Mouse (Mus musculus) liver, embryonic 14.5 days (tissue): ENCODE results near the gene BC107364. TPM values are rescaled to one million over a fixed set of nuclear protein-coding genes. Genes with fewer than 3 reads are reported as not detected.
"Not testable (repeated sequence)": the region's sequence is repeated elsewhere in the genome, so short reads cannot be mapped to it uniquely, and the experiment has no call there.

ENCODE experiments used
- ATAC-seq: fragments of 200-750 bp; cut with Nextera tagmentation; 2 replicates; pipeline ENCODE4 v1.8.0; 2017; ENCODE audit warnings: moderate number of reproducible peaks, mild to moderate bottlenecking, moderate library complexity; ENCODE audit not compliant: insufficient read depth
- DNase-seq, 3 experiments: peaks; one replicate each; pipeline ENCODE4 v3.0.0-alpha.2; 2012 to 2013; ENCODE audit warnings: low read depth in 3 of 3, low spot score in 3 of 3
- H3K27ac ChIP-seq: fragments of 300-500 bp; sonication (generic); 2 replicates; pipeline ENCODE4 v1.5.1; 2014; ENCODE audit warnings: moderate library complexity, mild to moderate bottlenecking, control low read depth, inconsistent platforms
- H3K27me3 ChIP-seq: fragments of 300-500 bp; sonication (generic); 2 replicates; pipeline ENCODE4 v1.6.1; 2014; ENCODE audit warnings: mild to moderate bottlenecking, low read length, moderate library complexity; ENCODE audit not compliant: control insufficient read depth, insufficient read depth
- H3K36me3 ChIP-seq: fragments of 300-500 bp; sonication (generic); replicated peaks from 2 replicates; pipeline ENCODE4 v1.6.1; 2014; ENCODE audit warnings: low read depth; ENCODE audit not compliant: control insufficient read depth, insufficient read depth
- H3K4me1 ChIP-seq, 2 experiments: fragments of 200-500 bp in 1 of 2; fragments of 300-500 bp in 1 of 2; sonication (generic) in 1 of 2; replicated peaks; 2 replicates each; pipeline ENCODE4 v1.6.1; 2012 to 2014; ENCODE audit warnings: antibody characterized with exemption in 1 of 2, inconsistent platforms in 1 of 2, low read length in 1 of 2; ENCODE audit not compliant: control insufficient read depth in 2 of 2, insufficient read depth in 2 of 2
- H3K4me2 ChIP-seq: fragments of 300-500 bp; sonication (generic); 2 replicates; pipeline ENCODE4 v1.6.1; 2014; ENCODE audit warnings: low read depth, mild to moderate bottlenecking, control low read depth, moderate library complexity
- H3K4me3 ChIP-seq, 2 experiments: fragments of 200-500 bp in 1 of 2; fragments of 300-500 bp in 1 of 2; sonication (generic) in 1 of 2; 2 replicates each; pipeline ENCODE4 v1.5.1; 2012 to 2014; ENCODE audit warnings: low read depth in 2 of 2, low read length in 2 of 2, mild to moderate bottlenecking in 2 of 2, control low read depth in 1 of 2, inconsistent platforms in 1 of 2, moderate library complexity in 1 of 2; ENCODE audit not compliant: insufficient read depth in 1 of 2
- H3K9ac ChIP-seq: fragments of 300-500 bp; sonication (generic); replicated peaks from 2 replicates; pipeline ENCODE4 v1.6.1; 2014; ENCODE audit warnings: mild to moderate bottlenecking, control low read depth, moderate library complexity
- H3K9me3 ChIP-seq: fragments of 300-500 bp; sonication (generic); 2 replicates; pipeline ENCODE4 v1.6.1; 2016; ENCODE audit warnings: low read length, mixed read lengths; ENCODE audit not compliant: control insufficient read depth
- CTCF ChIP-seq: IDR thresholded peaks from 2 replicates; pipeline ENCODE4 v1.5.1; 2016; ENCODE audit warnings: antibody characterized with exemption, low read depth, control low read depth
- EP300 ChIP-seq: IDR thresholded peaks from 2 replicates; pipeline ENCODE4 v1.6.1; 2016; ENCODE audit warnings: antibody characterized with exemption, low read depth
- WGBS: fragments of 180-500 bp; shearing (Covaris S2); extraction: QIAGEN DNeasy Blood & Tissue Kit; methylation state at CpG from one replicate; pipeline ENCODE4 v1.1.7; 2014; ENCODE audit not compliant: insufficient replicate concordance; 5-methylcytosine and 5-hydroxymethylcytosine counted together
- polyA plus RNA-seq, 2 experiments: library from polyadenylated mRNA; depleted of rRNA in 1 of 2; stranded (reverse) in 1 of 2; unstranded in 1 of 2; fragments of >200 nt; fragmentation: Nextera tagmentation in 1 of 2; extraction: Ambion mirVana in 1 of 2; gene quantifications; 2 replicates each; pipeline versions ENCODE4 v1.2.1 to v1.2.3; 2012 to 2014

BC107364 gene
- polyA plus RNA-seq, 2 experiments, result not detected

DNA sequence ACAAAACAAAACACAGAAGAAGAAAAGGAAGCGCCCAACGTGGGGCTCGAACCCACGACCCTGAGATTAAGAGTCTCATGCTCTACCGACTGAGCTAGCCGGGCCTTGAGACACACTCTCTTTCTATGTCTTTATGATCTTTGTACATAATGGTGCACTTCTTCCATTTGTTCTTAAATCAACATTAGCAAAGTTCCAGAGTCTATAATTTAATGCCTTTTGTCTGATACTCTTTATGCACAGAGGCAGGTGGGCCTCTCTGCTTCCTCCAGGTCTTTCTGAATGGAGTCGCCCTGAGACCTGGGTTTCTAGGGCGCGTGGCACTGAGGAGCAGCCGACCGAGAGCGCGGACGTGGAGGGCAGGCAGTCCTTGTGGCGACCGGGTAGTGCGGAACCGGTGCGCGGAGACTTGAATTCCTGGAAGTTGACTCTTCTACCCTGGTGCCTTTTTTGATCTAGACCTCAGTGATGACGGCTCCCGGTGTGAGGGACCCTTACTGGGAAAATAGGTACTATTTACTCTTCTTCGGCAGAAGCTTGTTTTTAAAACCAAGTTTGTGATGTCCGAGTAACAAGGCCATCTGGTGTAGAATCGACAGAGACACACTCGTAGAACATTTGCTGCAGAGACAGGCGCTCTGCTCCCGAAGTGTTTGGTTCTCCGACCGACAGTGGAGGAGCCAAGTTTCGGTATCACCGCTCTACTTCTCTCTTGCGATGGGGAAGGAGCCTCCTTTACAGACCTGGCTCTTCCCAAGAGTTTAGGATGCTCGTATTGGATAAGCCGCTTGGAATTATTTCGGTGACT lies 47.6 kb upstream of the BC107364 start:
- ATAC-seq, result peak; percentile 58
- Histone ChIP-seq H3K9ac (peak overlapping the region; percentile 80), H3K4me2 (peak overlapping the region; percentile 100), H3K4me3 (peak overlapping the region; percentile 81 to 92), H3K27ac (peak overlapping the region; percentile 89), H3K27me3 (no peaks in the 10 kb centered on the region), H3K36me3 (no peaks in the 10 kb centered on the region), H3K9me3 (no peaks in the 10 kb centered on the region), H3K4me1 (peaks cover 0 to 14% of the 10 kb centered on the region in 2 experiments; a peak in 3 of 4 replicates)
- peak in 2 of 3 experiments; percentile 59 to 75 for DNase-seq
- TF ChIP-seq CTCF, result no peak
- no peak for TF ChIP-seq EP300
- WGBS, result under 1% methylated on average over 36 of the region's 36 CpGs

DNA sequence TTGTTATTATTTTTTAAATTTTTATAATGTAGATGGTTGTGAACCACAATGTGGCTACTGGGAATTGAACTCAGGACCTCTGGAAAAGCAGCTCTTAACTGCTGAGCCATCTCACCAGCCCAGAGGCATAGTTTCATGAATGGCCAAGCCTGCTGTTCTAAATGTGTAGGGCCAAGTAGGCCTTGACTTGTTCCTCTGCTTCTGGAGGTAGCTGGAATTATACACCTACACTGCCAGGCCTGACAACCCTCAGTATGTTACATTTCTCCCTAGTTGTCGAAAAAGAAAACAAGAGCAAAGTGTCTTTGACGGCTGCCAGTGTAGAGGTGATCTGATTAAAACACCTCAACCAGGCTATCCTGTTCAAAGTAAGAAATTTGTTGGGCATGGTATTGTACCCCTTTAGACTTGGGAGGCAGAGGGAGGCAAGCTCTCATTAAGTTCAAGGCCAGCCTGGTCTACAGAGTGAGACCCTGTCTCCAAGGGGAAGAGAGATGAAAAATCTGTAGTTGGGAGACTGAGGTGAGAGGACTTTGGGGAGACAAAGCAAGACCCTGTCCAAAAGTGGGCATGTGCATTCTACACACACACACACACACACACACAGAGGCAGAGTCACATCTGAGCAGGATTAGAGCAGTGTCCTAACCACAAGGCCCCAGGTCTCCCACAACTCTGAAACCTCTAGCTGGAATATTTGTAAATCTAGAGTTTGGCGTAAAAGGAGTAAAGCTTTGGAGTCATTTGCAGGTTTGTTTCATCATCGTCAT lies 46.6 kb upstream of the BC107364 start:
- WGBS, result 70% methylated on average over 4 of the region's 4 CpGs
- peak overlapping the region; percentile 23; the same call in 1 of the 2 replicates for H3K9ac ChIP-seq
- no peak overlapping the region for H3K27ac ChIP-seq
- no peaks in the 10 kb centered on the region for H3K36me3 ChIP-seq
- H3K4me2 ChIP-seq, result peak overlapping the region; percentile 100
- no peaks in the 10 kb centered on the region for H3K9me3 ChIP-seq
- no peak for DNase-seq
- no peaks in the 10 kb centered on the region for H3K27me3 ChIP-seq
- ATAC-seq, result no peak
- H3K4me1 ChIP-seq, result peaks cover 0 to 14% of the 10 kb centered on the region in 2 experiments; a peak in 3 of 4 replicates
- peak overlapping the region in 1 of 2 experiments; percentile 81; a peak in 2 of 4 replicates for H3K4me3 ChIP-seq
- TF ChIP-seq EP300, result no peak

DNA sequence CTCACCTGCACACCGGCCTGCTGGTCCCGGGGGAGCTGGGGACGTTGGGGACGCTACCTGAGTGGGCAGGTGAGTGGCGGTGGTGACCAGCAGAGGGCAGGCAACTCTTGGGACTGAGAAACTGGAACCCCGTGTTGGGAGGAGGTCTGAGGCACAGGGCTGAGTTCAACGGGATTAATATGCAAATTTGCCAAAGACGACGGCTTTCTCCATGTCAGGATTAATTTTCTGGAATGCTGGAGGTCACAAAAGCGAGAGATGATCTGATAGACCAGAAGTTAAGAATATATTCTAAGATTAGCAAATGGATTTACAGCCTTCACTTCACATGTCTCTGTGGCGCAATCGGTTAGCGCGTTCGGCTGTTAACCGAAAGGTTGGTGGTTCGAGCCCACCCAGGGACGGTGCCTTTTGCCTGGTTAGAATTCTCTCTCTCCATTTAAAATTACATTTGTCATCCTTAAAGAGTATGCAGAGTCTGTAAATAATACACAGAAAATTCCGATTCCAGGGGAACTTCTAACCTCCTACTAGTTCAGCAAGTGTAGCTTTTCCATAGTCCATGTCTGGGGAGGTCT lies 45.4 kb upstream of the BC107364 start:
- Histone ChIP-seq H3K9me3 (no peaks in the 10 kb centered on the region), H3K4me3 (peak overlapping the region; percentile 68 to 90), H3K27ac (peak overlapping the region; percentile 14), H3K4me2 (peak overlapping the region; percentile 90), H3K9ac (peak overlapping the region; percentile 70), H3K4me1 (peaks cover 0 to 15% of the 10 kb centered on the region in 2 experiments; a peak in 3 of 4 replicates), H3K27me3 (no peaks in the 10 kb centered on the region), H3K36me3 (no peaks in the 10 kb centered on the region)
- DNase-seq (peak in 2 of 3 experiments; percentile 53 to 68), ATAC-seq (peak; percentile 50)
- under 1% methylated on average over 19 of the region's 19 CpGs for WGBS
- TF ChIP-seq EP300 (peak; percentile 48; the same call in 1 of the 2 replicates), CTCF (peak; percentile 91)

DNA sequence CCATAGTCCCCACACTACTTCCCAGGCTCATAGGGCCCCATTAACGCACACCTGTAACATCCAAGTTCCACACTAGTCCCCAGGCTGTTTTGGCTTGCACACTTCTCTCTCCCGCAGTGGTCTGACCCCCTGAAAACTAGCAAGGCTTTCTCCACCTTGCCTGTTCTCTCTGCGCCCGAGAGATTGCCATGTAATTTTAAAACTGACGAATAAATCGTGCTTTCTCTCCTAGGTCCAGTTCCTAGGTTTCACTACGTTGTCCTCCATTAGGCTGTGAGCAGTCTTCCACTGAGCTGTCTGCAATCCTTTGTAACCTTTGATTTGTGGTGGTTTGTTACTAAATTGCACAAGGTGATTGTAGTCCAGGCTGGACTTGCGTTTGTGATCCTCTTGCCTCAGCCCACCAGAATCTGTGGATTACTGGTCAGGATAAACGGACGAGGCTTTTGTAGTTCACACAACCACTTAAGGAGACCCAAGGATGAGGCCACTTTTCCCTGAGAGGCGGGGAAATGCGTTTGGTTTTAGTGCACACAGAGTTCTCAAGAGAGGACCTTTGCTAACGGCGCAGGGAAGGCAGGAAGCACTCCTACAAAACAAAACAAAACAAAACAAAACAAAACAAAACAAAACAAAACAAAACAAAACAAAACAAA lies 44.6 kb upstream of the BC107364 start:
- not testable (repeated sequence) for H3K27ac ChIP-seq, ATAC-seq, H3K9me3 ChIP-seq, H3K36me3 ChIP-seq, DNase-seq, H3K27me3 ChIP-seq
- peaks cover 0 to 15% of the 10 kb centered on the region in 2 experiments; a peak in 3 of 4 replicates for H3K4me1 ChIP-seq
- H3K4me2 ChIP-seq, result peak overlapping the region; percentile 90
- WGBS, result 23% methylated on average over 14 of the region's 14 CpGs
- peak overlapping the region; percentile 68 to 90 for H3K4me3 ChIP-seq
- H3K9ac ChIP-seq, result peak overlapping the region; percentile 70
